Mouse (Mus musculus): ENCODE data around the gene Gm11939. TPM values are rescaled to one million over a fixed set of nuclear protein-coding genes. Genes with fewer than 3 reads are reported as not detected.

Gene Gm11939
- polyA plus RNA-seq, 1 experiment from 2014 or later = not detected

DNA sequence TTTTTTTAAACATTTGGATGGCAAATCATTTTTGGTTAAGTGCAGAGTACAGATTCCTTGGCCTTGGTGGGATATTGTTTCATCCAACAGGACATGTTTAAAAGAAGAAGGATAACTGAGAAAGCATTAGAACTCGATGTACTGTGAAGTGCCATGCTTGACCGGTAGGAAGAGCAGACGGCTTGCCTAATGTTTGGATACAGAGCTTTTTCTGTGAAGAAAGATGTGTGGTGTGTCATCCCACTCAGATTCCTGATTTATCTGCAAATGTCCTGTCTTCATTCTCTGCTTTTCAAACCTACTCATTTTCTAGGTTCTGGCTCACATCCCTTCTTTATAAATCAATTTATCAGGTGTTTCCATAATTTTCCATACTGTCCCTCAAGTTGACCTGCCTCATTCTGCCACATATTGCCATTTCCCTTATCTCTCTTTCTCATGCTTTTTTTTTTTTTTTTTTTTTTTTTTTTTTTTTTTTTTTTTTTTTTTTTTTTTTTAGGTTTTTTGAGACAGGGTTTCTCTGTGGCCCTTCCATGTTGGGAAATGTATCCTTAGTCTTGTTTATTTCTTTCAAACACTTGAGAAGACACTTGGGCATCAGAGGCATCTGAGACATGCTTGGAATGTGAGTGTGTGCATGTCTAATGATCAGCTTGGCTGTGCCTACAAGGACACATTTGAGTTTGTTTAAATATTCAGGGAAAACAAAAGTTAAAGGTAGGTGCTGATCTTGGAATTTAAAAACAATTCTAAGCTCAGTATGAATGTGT is 1.1 kb downstream of the Gm11939 start:
- Histone ChIP-seq H3K36me3 (replicated peaks) (no peaks in the 10 kb centered on the region), H3K4me1 (no peaks in the 10 kb centered on the region), H3K4me3 (no peak overlapping the region), H3K27ac (no peak overlapping the region), H3K27me3 (ENCODE audit: poor library complexity, severe bottlenecking) (no peaks in the 10 kb centered on the region), H3K9me3 (no peaks in the 10 kb centered on the region)
- WGBS = 91% methylated on average over 3 of the region's 3 CpGs
- no peak for DNase-seq (ENCODE audit: extremely low spot score, low spot score)

DNA sequence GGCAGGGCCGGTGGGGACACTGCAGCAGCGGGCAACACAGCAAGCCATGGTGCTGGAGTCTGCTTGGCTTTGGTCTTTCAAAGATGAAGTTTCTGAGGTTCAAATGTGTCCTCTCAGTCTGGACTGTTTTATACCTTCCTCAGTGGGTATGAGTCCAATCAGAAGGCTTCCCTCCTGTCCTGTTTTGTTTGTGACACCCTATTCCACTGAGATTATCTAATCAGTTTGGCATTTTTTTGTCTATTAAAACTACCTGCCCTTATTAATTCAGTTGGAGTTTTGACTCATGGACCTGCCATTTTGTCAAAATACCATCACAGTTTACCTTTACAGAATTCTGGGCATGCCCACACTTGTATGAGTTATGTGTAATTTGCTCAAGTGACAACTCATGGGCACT is 2.5 kb downstream of the Gm11939 start, which contains the start of gene Krtap3-2:
Krtap3-2 (minus strand) TSS at position 101 of the 400 bp plus-strand sequence.
- WGBS = 96% methylated on average over 2 of the region's 2 CpGs
- no peak for DNase-seq (ENCODE audit: extremely low spot score, low spot score)
- Histone ChIP-seq H3K36me3 (replicated peaks) (no peaks in the 10 kb centered on the region), H3K4me3 (no peak within 1 kb of the TSS), H3K27ac (no peak within 1 kb of the TSS), H3K9me3 (no peaks in the 10 kb centered on the region), H3K27me3 (ENCODE audit: poor library complexity, severe bottlenecking) (no peaks in the 10 kb centered on the region; the same call in 1 of the 2 replicates), H3K4me1 (no peaks in the 10 kb centered on the region)

DNA sequence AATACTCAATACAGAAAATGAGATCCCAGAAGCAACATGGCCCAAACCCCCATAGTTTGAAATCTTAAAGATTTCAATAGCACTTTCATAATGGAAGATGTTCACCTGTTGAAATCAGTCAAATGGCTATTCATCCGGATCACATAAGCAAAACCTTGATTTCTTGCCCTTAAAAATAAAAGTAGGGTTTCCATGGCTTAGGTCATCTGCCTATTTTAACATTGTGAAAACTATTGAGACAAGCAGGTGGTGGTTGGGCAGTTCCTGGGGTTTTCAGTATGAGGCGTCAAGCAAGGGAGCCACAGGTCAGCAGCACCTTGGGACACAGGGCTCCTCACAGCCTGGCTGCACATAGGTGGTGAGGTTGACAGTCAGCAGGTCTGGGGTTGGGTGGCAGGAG is 3.1 kb downstream of the Gm11939 start:
- DNase-seq (ENCODE audit: extremely low spot score, low spot score) = no peak
- H3K27ac ChIP-seq = no peak overlapping the region
- H3K4me3 ChIP-seq = no peak overlapping the region
- H3K27me3 ChIP-seq (ENCODE audit: poor library complexity, severe bottlenecking) = no peaks in the 10 kb centered on the region; the same call in 1 of the 2 replicates
- H3K9me3 ChIP-seq = no peaks in the 10 kb centered on the region
- H3K4me1 ChIP-seq = no peaks in the 10 kb centered on the region
- H3K36me3 ChIP-seq (replicated peaks) = no peaks in the 10 kb centered on the region
- 93% methylated on average over 2 of the region's 2 CpGs for WGBS

DNA sequence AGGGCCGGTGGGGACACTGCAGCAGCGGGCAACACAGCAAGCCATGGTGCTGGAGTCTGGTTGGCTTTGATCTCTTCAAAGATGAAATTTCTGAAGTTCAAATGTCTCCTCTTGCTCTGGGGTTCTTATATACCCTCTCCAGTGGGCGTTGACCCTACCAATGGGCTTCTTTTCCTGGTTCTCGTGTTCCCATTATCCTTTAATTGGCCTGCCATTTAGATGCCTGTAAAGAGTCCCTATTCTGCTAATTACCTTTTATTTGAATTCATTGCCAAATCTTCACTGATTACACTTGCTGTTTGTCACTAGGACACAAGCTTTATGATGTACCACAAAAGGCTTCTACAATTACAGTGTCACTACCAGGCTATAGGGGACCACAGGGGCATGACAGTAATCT is 8.5 kb downstream of the Gm11939 start, which contains the start of gene Krtap3-3:
Krtap3-3 (minus strand) TSS at position 101 of the 400 bp plus-strand sequence.
- no peak within 1 kb of the TSS for H3K27ac ChIP-seq
- H3K27me3 ChIP-seq (ENCODE audit: poor library complexity, severe bottlenecking) = no peaks in the 10 kb centered on the region; the same call in 1 of the 2 replicates
- WGBS = 68% methylated on average over 4 of the region's 4 CpGs

DNA sequence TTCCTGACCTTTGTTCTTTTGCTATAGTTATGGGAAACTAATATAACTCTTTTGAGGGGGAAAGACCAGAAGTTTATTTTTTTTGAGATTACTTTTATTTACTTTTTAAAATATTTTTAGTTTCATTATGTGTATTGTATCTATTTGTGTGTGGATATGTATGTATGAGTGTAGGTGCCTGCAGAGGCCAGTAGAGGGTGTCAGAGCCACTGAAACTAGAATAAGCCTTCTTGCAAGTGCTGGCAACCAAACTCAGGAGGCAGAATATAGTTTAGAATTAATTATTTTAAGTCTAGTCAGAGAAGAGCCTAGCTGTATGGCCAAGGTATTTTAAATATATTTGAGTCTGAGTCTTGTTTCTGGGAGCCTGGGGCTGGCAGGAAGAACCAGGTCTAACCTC is 11.4 kb downstream of the Gm11939 start:
- H3K9me3 ChIP-seq = no peaks in the 10 kb centered on the region
- H3K4me3 ChIP-seq = no peak overlapping the region
- H3K4me1 ChIP-seq = peaks cover 3% of the 10 kb centered on the region; the same call in 1 of the 2 replicates
- DNase-seq (ENCODE audit: extremely low spot score, low spot score) = no peak
- no peaks in the 10 kb centered on the region; the same call in 1 of the 2 replicates for H3K27me3 ChIP-seq (ENCODE audit: poor library complexity, severe bottlenecking)
- no peak overlapping the region for H3K27ac ChIP-seq
- no peaks in the 10 kb centered on the region for H3K36me3 ChIP-seq (replicated peaks)

More for the DNA sequence above, 8.5 kb downstream of the Gm11939 start, which contains the start of gene Krtap3-3:
- H3K9me3 ChIP-seq = no peaks in the 10 kb centered on the region
- no peaks in the 10 kb centered on the region for H3K36me3 ChIP-seq (replicated peaks)
- no peak within 1 kb of the TSS for H3K4me3 ChIP-seq
- no peak for DNase-seq (ENCODE audit: extremely low spot score, low spot score)
- peaks cover 3% of the 10 kb centered on the region; the same call in 1 of the 2 replicates for H3K4me1 ChIP-seq

DNA sequence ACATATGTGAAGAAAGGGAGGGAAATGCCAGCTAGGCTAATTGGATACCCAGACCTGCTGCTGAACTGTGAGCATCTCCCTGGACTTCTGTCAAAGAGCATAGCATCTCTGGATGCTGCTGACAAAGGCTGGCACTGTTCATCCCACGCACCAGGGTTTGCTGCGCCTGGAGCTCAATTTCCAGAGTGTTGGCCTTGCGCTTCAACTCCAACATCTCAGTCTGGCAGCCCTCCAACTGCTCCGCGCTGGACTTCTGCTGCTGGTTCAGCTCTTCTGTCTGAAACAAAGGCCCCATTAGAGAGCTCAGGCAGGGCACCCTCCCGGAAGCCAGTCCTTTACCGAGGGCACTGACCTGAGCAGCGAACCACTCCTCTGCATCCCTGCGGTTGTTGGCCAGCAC is 19.5 kb downstream of the Gm11939 start:
- Histone ChIP-seq H3K27ac (no peak overlapping the region), H3K4me1 (0 out of 2 replicates have a peak, but pooled peaks cover 3% of the 10 kb centered on the region), H3K36me3 (replicated peaks) (no peaks in the 10 kb centered on the region), H3K9me3 (no peaks in the 10 kb centered on the region), H3K27me3 (ENCODE audit: poor library complexity, severe bottlenecking) (no peaks in the 10 kb centered on the region), H3K4me3 (no peak overlapping the region)
- DNase-seq (ENCODE audit: extremely low spot score, low spot score) = no peak
- WGBS = 78% methylated on average over 9 of the region's 9 CpGs

DNA sequence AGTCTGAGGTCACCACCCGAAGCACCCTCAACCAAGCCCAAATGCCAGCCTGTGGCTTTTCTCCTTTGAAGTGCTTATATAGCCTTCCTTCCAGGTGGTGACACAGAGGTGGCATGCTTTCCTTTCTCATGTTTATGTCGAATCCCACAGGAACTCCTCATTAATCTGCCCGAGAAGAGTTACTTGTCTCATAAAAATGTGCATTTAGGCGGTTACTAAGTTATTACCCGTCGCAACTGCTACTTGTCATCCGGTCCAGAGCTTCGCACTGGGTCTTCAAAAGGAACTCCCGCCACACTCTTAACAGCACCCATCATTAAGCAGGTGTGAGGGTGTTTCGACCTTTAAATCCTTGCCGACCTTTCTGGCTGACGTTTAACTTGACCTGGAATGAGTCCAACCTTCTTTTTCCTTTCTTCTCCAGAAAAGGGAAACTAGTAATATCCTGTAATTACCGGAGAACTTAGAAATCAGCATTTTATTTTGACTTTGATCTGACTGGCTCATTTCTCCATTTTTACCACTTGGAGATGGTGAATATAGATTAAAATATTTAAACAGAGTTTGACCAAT is 37.9 kb downstream of the Gm11939 start, which contains the start of gene Krt39:
Krt39 (minus strand) TSS at position 51 of the 573 bp plus-strand sequence.
- Histone ChIP-seq H3K27ac (no peak within 1 kb of the TSS), H3K27me3 (ENCODE audit: poor library complexity, severe bottlenecking) (no peaks in the 10 kb centered on the region), H3K4me3 (no peak within 1 kb of the TSS), H3K4me1 (no peaks in the 10 kb centered on the region), H3K9me3 (no peaks in the 10 kb centered on the region), H3K36me3 (replicated peaks) (no peaks in the 10 kb centered on the region)
- DNase-seq (ENCODE audit: extremely low spot score, low spot score) = no peak
- 91% methylated on average over 13 of the region's 13 CpGs for WGBS

DNA sequence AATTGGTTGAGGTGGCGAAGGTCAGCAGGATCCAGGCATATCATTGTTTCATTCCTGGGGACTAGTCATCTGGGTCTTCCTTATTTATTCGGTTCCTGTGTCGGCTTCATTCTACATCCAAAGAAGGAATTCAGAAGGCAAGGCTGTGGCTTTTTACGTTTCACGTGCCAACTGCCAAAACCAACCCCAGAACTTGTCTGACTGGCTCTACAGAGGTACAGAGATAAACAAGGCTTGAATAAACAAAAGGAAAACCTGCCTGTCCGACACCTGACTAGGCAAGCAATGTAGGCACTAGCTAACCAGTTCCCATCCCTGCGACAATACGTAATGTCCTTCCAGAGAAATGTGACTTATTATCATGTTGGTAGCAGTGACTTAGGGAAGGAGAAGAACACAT is 45.2 kb downstream of the Gm11939 start:
- 90% methylated on average over 8 of the region's 8 CpGs for WGBS
- no peak for DNase-seq (ENCODE audit: extremely low spot score, low spot score)
- no peaks in the 10 kb centered on the region for H3K36me3 ChIP-seq (replicated peaks)
- H3K27ac ChIP-seq = no peak overlapping the region
- H3K4me3 ChIP-seq = no peak overlapping the region
- no peaks in the 10 kb centered on the region for H3K27me3 ChIP-seq (ENCODE audit: poor library complexity, severe bottlenecking)
- H3K9me3 ChIP-seq = no peaks in the 10 kb centered on the region
- no peaks in the 10 kb centered on the region for H3K4me1 ChIP-seq

Other genes with a start within 250 kb of the Gm11939 start
- not detected in 2 replicates for gene Krt25, start 236.5 kb downstream of the Gm11939 start, polyA plus RNA-seq (2016; fragmentation: Nextera tagmentation; extraction: Ambion mirVana)
- not detected in 2 replicates for gene Krt26, start 221.5 kb downstream of the Gm11939 start, polyA plus RNA-seq (2016; fragmentation: Nextera tagmentation; extraction: Ambion mirVana)
- not detected in 2 replicates for gene Krt27, start 208.4 kb downstream of the Gm11939 start, polyA plus RNA-seq (2016; fragmentation: Nextera tagmentation; extraction: Ambion mirVana)
- gene Krt28, start 184.6 kb downstream of the Gm11939 start, polyA plus RNA-seq (2016; fragmentation: Nextera tagmentation; extraction: Ambion mirVana) = 0.22 and 0.36 TPM in 2 replicates
- gene Krt10, start 170.1 kb downstream of the Gm11939 start, polyA plus RNA-seq (2016; fragmentation: Nextera tagmentation; extraction: Ambion mirVana) = 20.6 and 22.0 TPM in 2 replicates
- gene Krt12, start 137.2 kb downstream of the Gm11939 start, polyA plus RNA-seq (2016; fragmentation: Nextera tagmentation; extraction: Ambion mirVana) = not detected in 2 replicates
- 0.35 and 0.64 TPM in 2 replicates for gene Krt20, start 121.3 kb downstream of the Gm11939 start, polyA plus RNA-seq (2016; fragmentation: Nextera tagmentation; extraction: Ambion mirVana)
- gene Krt23, start 66.3 kb downstream of the Gm11939 start, polyA plus RNA-seq (2016; fragmentation: Nextera tagmentation; extraction: Ambion mirVana) = 0.20 TPM in 1 of 2 replicates, not detected in the other
- gene Krt39, start 38.1 kb downstream of the Gm11939 start, polyA plus RNA-seq (2016; fragmentation: Nextera tagmentation; extraction: Ambion mirVana) = not detected in 2 replicates
- gene Krt40, start 16.3 kb downstream of the Gm11939 start, polyA plus RNA-seq (2016; fragmentation: Nextera tagmentation; extraction: Ambion mirVana) = not detected in 2 replicates
- gene Krtap3-3, start 8.6 kb downstream of the Gm11939 start, polyA plus RNA-seq (2016; fragmentation: Nextera tagmentation; extraction: Ambion mirVana) = not detected in 2 replicates
- not detected in 2 replicates for gene Krtap3-2, start 2.6 kb downstream of the Gm11939 start, polyA plus RNA-seq (2016; fragmentation: Nextera tagmentation; extraction: Ambion mirVana)
- gene Krtap3-1, start 7.2 kb upstream of the Gm11939 start, polyA plus RNA-seq (2016; fragmentation: Nextera tagmentation; extraction: Ambion mirVana) = not detected in 2 replicates
- gene Krtap1-5, start 21.6 kb upstream of the Gm11939 start, polyA plus RNA-seq (2016; fragmentation: Nextera tagmentation; extraction: Ambion mirVana) = not detected in 2 replicates
- gene Krtap1-4, start 24.2 kb upstream of the Gm11939 start, polyA plus RNA-seq (2016; fragmentation: Nextera tagmentation; extraction: Ambion mirVana) = not detected in 2 replicates
- gene Krtap1-3, start 31.9 kb upstream of the Gm11939 start, polyA plus RNA-seq (2016; fragmentation: Nextera tagmentation; extraction: Ambion mirVana) = not detected in 2 replicates
- not detected in 2 replicates for gene Krtap9-3, start 38.6 kb upstream of the Gm11939 start, polyA plus RNA-seq (2016; fragmentation: Nextera tagmentation; extraction: Ambion mirVana)
- not detected in 2 replicates for gene Gm11938, start 43.8 kb upstream of the Gm11939 start, polyA plus RNA-seq (2016; fragmentation: Nextera tagmentation; extraction: Ambion mirVana)
- gene Gm11937, start 50.7 kb upstream of the Gm11939 start, polyA plus RNA-seq (2016; fragmentation: Nextera tagmentation; extraction: Ambion mirVana) = not detected in 2 replicates
- gene Krtap2-4, start 55.4 kb upstream of the Gm11939 start, polyA plus RNA-seq (2016; fragmentation: Nextera tagmentation; extraction: Ambion mirVana) = not detected in 2 replicates
- not detected in 2 replicates for gene Gm11562, start 61.0 kb upstream of the Gm11939 start, polyA plus RNA-seq (2016; fragmentation: Nextera tagmentation; extraction: Ambion mirVana)
- not detected in 2 replicates for gene Krtap4-1, start 68.8 kb upstream of the Gm11939 start, polyA plus RNA-seq (2016; fragmentation: Nextera tagmentation; extraction: Ambion mirVana)
- not detected in 2 replicates for gene Krtap4-2, start 75.6 kb upstream of the Gm11939 start, polyA plus RNA-seq (2016; fragmentation: Nextera tagmentation; extraction: Ambion mirVana)
- not detected in 2 replicates for gene Krtap4-7, start 84.6 kb upstream of the Gm11939 start, polyA plus RNA-seq (2016; fragmentation: Nextera tagmentation; extraction: Ambion mirVana)
- gene Gm11555, start 90.8 kb upstream of the Gm11939 start, polyA plus RNA-seq (2016; fragmentation: Nextera tagmentation; extraction: Ambion mirVana) = not detected in 2 replicates
- not detected in 2 replicates for gene Gm11563, start 99.5 kb upstream of the Gm11939 start, polyA plus RNA-seq (2016; fragmentation: Nextera tagmentation; extraction: Ambion mirVana)
- gene Krtap4-6, start 106.5 kb upstream of the Gm11939 start, polyA plus RNA-seq (2016; fragmentation: Nextera tagmentation; extraction: Ambion mirVana) = not detected in 2 replicates
- gene Gm14190, start 131.3 kb upstream of the Gm11939 start, polyA plus RNA-seq (2016; fragmentation: Nextera tagmentation; extraction: Ambion mirVana) = not detected in 2 replicates
- not detected in 2 replicates for gene Gm14180, start 174.8 kb upstream of the Gm11939 start, polyA plus RNA-seq (2016; fragmentation: Nextera tagmentation; extraction: Ambion mirVana)
- not detected in 2 replicates for gene Gm11595, start 213.4 kb upstream of the Gm11939 start, polyA plus RNA-seq (2016; fragmentation: Nextera tagmentation; extraction: Ambion mirVana)
- gene Krtap4-8, start 221.2 kb upstream of the Gm11939 start, polyA plus RNA-seq (2016; fragmentation: Nextera tagmentation; extraction: Ambion mirVana) = not detected in 2 replicates
- not detected in 2 replicates for gene Krtap4-9, start 225.7 kb upstream of the Gm11939 start, polyA plus RNA-seq (2016; fragmentation: Nextera tagmentation; extraction: Ambion mirVana)
- gene Gm11596, start 234.0 kb upstream of the Gm11939 start, polyA plus RNA-seq (2016; fragmentation: Nextera tagmentation; extraction: Ambion mirVana) = not detected in 2 replicates
- gene Gm11569, start 239.5 kb upstream of the Gm11939 start, polyA plus RNA-seq (2016; fragmentation: Nextera tagmentation; extraction: Ambion mirVana) = not detected in 2 replicates
- not detected in 2 replicates for gene Gm11554, start 245.0 kb upstream of the Gm11939 start, polyA plus RNA-seq (2016; fragmentation: Nextera tagmentation; extraction: Ambion mirVana)

Data from forebrain, embryonic 10.5 days (tissue).